Mouse (Mus musculus) megakaryocyte, embryonic 14.5 days (primary cell): Measurements from ENCODE around the gene Isy1.

Source experiments
- FLI1 ChIP-seq: IDR thresholded peaks from 2 replicates; pipeline ENCODE4 v1.6.1; 2012; ENCODE audit warnings: low read length, inconsistent platforms, mixed read lengths
- GATA1 ChIP-seq: IDR thresholded peaks from 3 replicates; pipeline ENCODE4 v1.6.1; 2012; ENCODE audit warnings: mixed read lengths, low read length, inconsistent platforms, borderline replicate concordance

- no peak for TF ChIP-seq GATA1
- TF ChIP-seq FLI1, result no peak
Measured at GRCm38 (mm10) chr6:87853446-87853845, 14.8 kb upstream of the Isy1 start.
